Mouse (Mus musculus) C2C12 (cell line): ENCODE measurements at regions not wholly inside any gene's neighbourhood (a gene's known extent, or its start where the extent isn't known, plus 50 kb on each side); places are given as distances from the start of the nearest gene placed in this dataset.

Experiments used
- H3K27me3 ChIP-seq: one replicate; pipeline ENCODE4 v1.6.1; 2011; ENCODE audit not compliant: control insufficient read depth, insufficient read depth, insufficient read length
- H3K36me3 ChIP-seq: one replicate; pipeline ENCODE4 v1.6.1; 2011; ENCODE audit not compliant: control insufficient read depth, insufficient read depth
- H3K4me3 ChIP-seq: one replicate; pipeline ENCODE4 v1.5.1; 2011; ENCODE audit warnings: mild to moderate bottlenecking, control low read depth; ENCODE audit not compliant: poor library complexity, insufficient read depth, severe bottlenecking
- H3K79me2 ChIP-seq: one replicate; pipeline ENCODE4 v1.6.1; 2011; ENCODE audit not compliant: control insufficient read depth, insufficient read depth
- H3K79me3 ChIP-seq: one replicate; pipeline ENCODE4 v1.6.1; 2011; ENCODE audit warnings: low read depth, control low read depth
- H3ac ChIP-seq: one replicate; pipeline ENCODE3; 2011; ENCODE audit warnings: low read depth; ENCODE audit not compliant: control insufficient read depth, insufficient read length
- CEBPB ChIP-seq: IDR thresholded peaks from one replicate; pipeline ENCODE4 v1.6.1; 2011; ENCODE audit warnings: low read depth, mild to moderate bottlenecking, control low read depth, moderate library complexity
- CTCF ChIP-seq: IDR thresholded peaks from one replicate; pipeline ENCODE4 v1.5.1; 2011; ENCODE audit not compliant: control insufficient read depth, insufficient read depth, insufficient read length
- FOSL1 ChIP-seq: IDR thresholded peaks from one replicate; pipeline ENCODE4 v1.8.0; 2011; ENCODE audit warnings: mild to moderate bottlenecking, low read length; ENCODE audit not compliant: poor library complexity, insufficient read depth, severe bottlenecking
- MAX ChIP-seq: IDR thresholded peaks from one replicate; pipeline ENCODE4 v1.6.1; 2011; ENCODE audit warnings: mild to moderate bottlenecking, control low read depth
- MYOD1 ChIP-seq: IDR thresholded peaks from one replicate; pipeline ENCODE4 v1.6.1; 2011; ENCODE audit warnings: low read depth; ENCODE audit not compliant: control insufficient read depth, insufficient read length
- MYOG ChIP-seq: IDR thresholded peaks from one replicate; pipeline ENCODE4 v1.6.1; 2011; ENCODE audit not compliant: control insufficient read depth, insufficient read length; ENCODE audit errors: extremely low read depth
- USF1 ChIP-seq: IDR thresholded peaks from one replicate; pipeline ENCODE4 v1.6.1; 2011; ENCODE audit warnings: low read depth, mild to moderate bottlenecking, control low read depth, moderate library complexity

- Histone ChIP-seq H3K4me3 (no peak overlapping the region), H3ac (no peak overlapping the region), H3K27me3 (no peaks in the 10 kb centered on the region), H3K79me2 (no peaks in the 10 kb centered on the region), H3K36me3 (no peaks in the 10 kb centered on the region), H3K79me3 (no peaks in the 10 kb centered on the region)
- TF ChIP-seq USF1 (no peak), MYOD1 (no peak), MAX (no peak), CTCF (no peak), FOSL1 (no peak), MYOG (no peak), CEBPB (no peak)
Observed at GRCm38 (mm10) chr13:35564006-35564405, 95.6 kb upstream of the Cdyl start.

DNA sequence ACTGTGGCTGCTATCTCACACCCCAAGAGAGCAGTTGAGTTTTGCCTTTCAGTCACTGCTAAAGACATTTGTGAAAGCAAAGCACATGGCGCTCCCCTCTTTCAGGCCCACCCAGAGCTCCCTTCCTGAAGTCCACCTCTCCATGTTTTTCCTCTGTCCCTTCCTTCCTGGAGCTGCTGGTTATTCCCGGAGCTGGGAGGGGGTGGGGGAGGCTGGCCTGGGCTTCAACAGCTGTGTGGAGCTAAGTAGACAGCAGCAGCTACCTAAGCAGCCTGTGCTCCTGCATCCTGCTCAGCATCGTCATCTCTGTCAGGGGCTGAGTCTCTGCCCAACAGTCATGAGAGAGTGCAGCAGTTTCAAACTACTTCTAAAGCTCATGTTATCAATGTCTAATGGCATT is 78.0 kb upstream of the Cdyl start:
- Histone ChIP-seq H3K79me3 (no peaks in the 10 kb centered on the region), H3K4me3 (no peak overlapping the region), H3K27me3 (no peaks in the 10 kb centered on the region), H3K36me3 (no peaks in the 10 kb centered on the region), H3K79me2 (no peaks in the 10 kb centered on the region), H3ac (no peak overlapping the region)
- TF ChIP-seq MAX (no peak), CEBPB (no peak), USF1 (no peak), FOSL1 (no peak), MYOD1 (no peak), MYOG (no peak), CTCF (no peak)

DNA sequence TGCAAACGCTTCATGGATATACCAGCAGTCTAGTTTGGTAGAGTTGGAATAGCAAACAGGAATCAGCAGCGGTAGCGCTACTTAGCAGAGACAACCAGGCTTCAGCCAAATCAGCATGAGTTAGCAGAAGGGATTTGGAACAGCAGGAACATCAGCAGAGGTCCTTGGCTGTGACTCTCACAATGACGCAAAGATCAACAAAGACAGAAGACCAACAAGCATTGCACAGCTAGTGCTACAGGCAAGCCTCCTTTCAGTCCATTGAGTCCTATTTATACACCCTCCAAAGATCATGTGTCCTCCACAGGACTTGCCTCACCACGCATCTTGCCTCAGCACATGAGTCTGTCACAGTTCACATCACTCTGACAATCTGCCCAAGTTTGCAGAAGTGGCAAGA is 61.6 kb upstream of the Cdyl start:
- TF ChIP-seq MYOD1 (no peak), FOSL1 (no peak), MYOG (no peak), CEBPB (no peak), MAX (no peak), CTCF (no peak), USF1 (no peak)
- no peaks in the 10 kb centered on the region for H3K27me3 ChIP-seq
- H3K36me3 ChIP-seq, result no peaks in the 10 kb centered on the region
- H3K4me3 ChIP-seq, result no peak overlapping the region
- no peak overlapping the region for H3ac ChIP-seq
- H3K79me2 ChIP-seq, result no peaks in the 10 kb centered on the region
- no peaks in the 10 kb centered on the region for H3K79me3 ChIP-seq

DNA sequence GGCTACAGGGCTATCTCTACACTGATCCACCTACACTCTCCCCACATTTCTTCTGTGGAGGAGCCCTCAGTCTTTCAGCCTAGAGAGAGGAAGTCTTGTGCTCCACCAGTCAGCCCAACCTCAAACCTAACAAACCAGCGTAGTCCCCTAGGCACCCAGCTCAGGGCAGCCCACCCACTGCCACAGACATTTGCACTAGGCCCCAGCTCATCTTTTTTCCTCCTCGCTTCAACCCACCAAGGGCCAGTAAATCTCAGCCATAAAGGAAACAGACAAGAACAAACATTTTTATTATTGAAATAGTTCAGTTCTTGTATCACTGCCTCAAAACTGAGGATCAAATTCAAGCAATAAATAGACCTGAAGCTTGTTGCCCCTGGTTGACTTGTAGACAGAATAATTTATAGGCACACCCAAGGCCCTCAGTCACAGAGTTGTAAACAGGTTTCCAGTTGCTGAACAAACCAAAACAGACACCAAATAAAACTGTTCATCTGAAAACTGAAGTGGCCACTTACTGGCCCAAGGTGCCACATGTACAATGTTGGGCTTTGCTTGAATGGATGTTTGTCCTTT is 58.0 kb upstream of the Cdyl start:
- no peak overlapping the region for H3ac ChIP-seq
- H3K36me3 ChIP-seq, result no peaks in the 10 kb centered on the region
- TF ChIP-seq MYOG (no peak), CEBPB (no peak), MAX (no peak), MYOD1 (no peak)
- no peaks in the 10 kb centered on the region for H3K27me3 ChIP-seq
- H3K4me3 ChIP-seq, result no peak overlapping the region
- H3K79me3 ChIP-seq, result no peaks in the 10 kb centered on the region
- H3K79me2 ChIP-seq, result no peaks in the 10 kb centered on the region

GRCm38 (mm10) chr13:35603080-35603479 is 56.6 kb upstream of the Cdyl start:
- Histone ChIP-seq H3K36me3 (no peaks in the 10 kb centered on the region), H3K4me3 (no peak overlapping the region), H3K79me3 (no peaks in the 10 kb centered on the region), H3K79me2 (no peaks in the 10 kb centered on the region), H3K27me3 (no peaks in the 10 kb centered on the region), H3ac (no peak overlapping the region)
- TF ChIP-seq MYOG (no peak), CEBPB (no peak), MAX (no peak), FOSL1 (no peak), CTCF (no peak), MYOD1 (no peak), USF1 (no peak)

- Histone ChIP-seq H3K79me3 (no peaks in the 10 kb centered on the region), H3ac (no peak overlapping the region), H3K4me3 (no peak overlapping the region), H3K79me2 (no peaks in the 10 kb centered on the region), H3K27me3 (no peaks in the 10 kb centered on the region), H3K36me3 (no peaks in the 10 kb centered on the region)
- peak; percentile 2 for TF ChIP-seq USF1
- no peak for TF ChIP-seq FOSL1
- TF ChIP-seq CEBPB, result no peak
Observed at GRCm38 (mm10) chr13:35604061-35604460, 55.6 kb upstream of the Cdyl start.
